ENCODE assay signal across 26 mouse cellular contexts in genomic region chr6:92374826-92375225, GRCm38 (mm10).
DNase-seq lines count a peak whose midpoint lies in the region; ATAC-seq and TF ChIP-seq lines count a peak whose summit lies in the region.
"Had no signal": no experiment of that assay in that cellular context is flagged by ENCODE, and none has a peak within 500 bp of the region (broad histone marks: within the 10 kb centered on the region; RNA-seq: fewer than 3 reads in every experiment).

No protein-coding gene starts in this region.

- no peak for TF ChIP-seq CTCF in lung, postnatal 0 days (IDR thresholded peaks at IDR 0.05)

- H3K9me3 ChIP-seq in lung, postnatal 0 days (ENCODE audit: low read length), result no peaks in the 10 kb centered on the region
- H3K9me3 ChIP-seq: embryonic facial prominence, embryonic 10.5 days; forebrain, embryonic 12.5 days; G1E; hindbrain, embryonic 12.5 days; hindbrain, embryonic 15.5 days had no signal

- H3K4me3 ChIP-seq in lung, postnatal 0 days (ENCODE audit: low read depth, low read length), result no peak overlapping the region
- H3K4me3 ChIP-seq: embryonic facial prominence, embryonic 10.5 days; embryonic facial prominence, embryonic 13.5 days; erythroblast, embryonic 14.5 days; forebrain, embryonic 12.5 days; forebrain, embryonic 15.5 days; heart, adult 2 months; hindbrain, embryonic 12.5 days; hindbrain, embryonic 15.5 days had no signal

- no peaks in the 10 kb centered on the region for H3K27me3 ChIP-seq in lung, postnatal 0 days (replicated peaks; ENCODE audit: insufficient read depth, low read length)
- H3K27me3 ChIP-seq: CH12.LX; embryonic facial prominence, embryonic 13.5 days; forebrain, embryonic 12.5 days; forebrain, embryonic 15.5 days; hindbrain, embryonic 12.5 days; hindbrain, embryonic 15.5 days; Patski had no signal

- H3K9ac ChIP-seq in lung, postnatal 0 days (replicated peaks; ENCODE audit: low read depth), result no peak overlapping the region
- H3K9ac ChIP-seq: embryonic facial prominence, embryonic 13.5 days; forebrain, embryonic 12.5 days; forebrain, embryonic 15.5 days; hindbrain, embryonic 12.5 days; hindbrain, embryonic 15.5 days had no signal

- no peaks in the 10 kb centered on the region for H3K4me1 ChIP-seq in lung, postnatal 0 days (ENCODE audit: insufficient read depth, low read depth, low read length)
- H3K4me1 ChIP-seq: embryonic facial prominence, embryonic 10.5 days; embryonic facial prominence, embryonic 13.5 days; forebrain, embryonic 12.5 days; forebrain, embryonic 15.5 days; hindbrain, embryonic 12.5 days; hindbrain, embryonic 15.5 days had no signal

- H3K27ac ChIP-seq in lung, postnatal 0 days (ENCODE audit: low read length), result no peak overlapping the region
- H3K27ac ChIP-seq: embryonic facial prominence, embryonic 10.5 days; embryonic facial prominence, embryonic 13.5 days; forebrain, embryonic 12.5 days; forebrain, embryonic 15.5 days; heart, adult 2 months; hindbrain, embryonic 12.5 days; hindbrain, embryonic 15.5 days had no signal

- TF ChIP-seq EP300 in lung, postnatal 0 days (IDR thresholded peaks at IDR 0.05), result no peak

- H3K36me3 ChIP-seq in lung, postnatal 0 days (ENCODE audit: insufficient read depth, low read length), result 0 out of 2 replicates have a peak, but pooled peaks cover 8% of the 10 kb centered on the region
- H3K36me3 ChIP-seq: forebrain, embryonic 15.5 days; G1E had no signal

- DNase-seq in adrenal gland, adult 8-10 months, result peak; percentile 31
- no peak for DNase-seq in adrenal gland, postnatal 4 days (ENCODE audit: low spot score in 2 of 2)
- DNase-seq in retina, postnatal 1 day, result peak; percentile 2
- DNase-seq in retina, embryonic 14.5 days (ENCODE audit: low spot score), result no peak
- DNase-seq in adrenal gland, postnatal 36 days, result peak; percentile 32 to 55
- DNase-seq in lung, postnatal 0 days (ENCODE audit: low spot score), result no peak
- DNase-seq: B cell, adult 2 months; cerebellum, adult 11-12 months; cerebellum, adult 8-10 months; cerebellum, postnatal 10 days; cerebellum, postnatal 36 days; embryo, embryonic 11 days; gastrocnemius, postnatal 25 days; heart, adult 2 months had no signal

- H3K4me2 ChIP-seq in lung, postnatal 0 days (replicated peaks; ENCODE audit: low read depth, low read length), result no peak overlapping the region
- H3K4me2 ChIP-seq: embryonic facial prominence, embryonic 13.5 days; forebrain, embryonic 12.5 days; forebrain, embryonic 15.5 days; heart, embryonic 11.5 days; hindbrain, embryonic 12.5 days; hindbrain, embryonic 15.5 days had no signal

- 81% methylated on average over 6 of the region's 6 CpGs for WGBS in lung, postnatal 0 days

- no peak for ATAC-seq in lung, postnatal 0 days
- ATAC-seq: forebrain, embryonic 15.5 days; intestine, postnatal 0 days; Patski had no signal

Comparison
In these comparisons a context has a peak if more than half of its experiments do, and no peak if none do; other contexts are left out.
1. DNase-seq: peak in adrenal gland, adult 8-10 months (single experiment), retina, postnatal 1 day (single experiment) and adrenal gland, postnatal 36 days (2 of 2); none in adrenal gland, postnatal 4 days (0 of 2), retina, embryonic 14.5 days (single experiment) and lung, postnatal 0 days (single experiment).